Mouse (Mus musculus): ENCODE data around the gene Jpt2. TPM values are rescaled to one million over a fixed set of nuclear protein-coding genes. Genes with fewer than 3 reads are reported as not detected.
"Not testable (repeated sequence)": the region's sequence is repeated elsewhere in the genome, so short reads cannot be mapped to it uniquely, and the experiment has no call there.

Jpt2 gene
- polyA plus RNA-seq, 1 experiment from 2014 or later = 150 TPM

DNA sequence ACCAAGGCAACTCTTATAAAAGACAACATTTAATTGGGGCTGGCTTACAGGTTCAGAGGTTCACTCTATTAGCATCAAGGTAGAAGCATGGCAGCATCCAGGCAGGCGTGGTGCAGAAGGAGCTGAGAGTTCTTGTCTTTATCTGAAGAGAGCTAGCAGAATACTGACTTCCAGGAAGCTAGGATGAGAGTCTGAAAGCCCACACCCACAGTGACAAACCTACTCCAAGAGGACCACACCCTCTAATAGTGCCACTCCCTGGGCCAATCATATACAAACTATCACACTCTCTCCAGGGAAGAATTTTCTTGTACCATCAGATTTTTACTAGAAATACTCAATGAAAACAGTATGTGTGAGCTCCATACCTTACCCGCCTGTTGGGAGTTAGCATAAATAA is 9.8 kb downstream of the Jpt2 start:
- no peaks in the 10 kb centered on the region for H3K9me3 ChIP-seq (ENCODE audit: control insufficient read depth, low read depth, low read length)
- peaks cover 69% of the 10 kb centered on the region for H3K36me3 ChIP-seq (ENCODE audit: control insufficient read depth, insufficient read depth, low read length)
- H3K27ac ChIP-seq (ENCODE audit: low read length) = no peak overlapping the region; the same call in 1 of the 2 replicates

DNA sequence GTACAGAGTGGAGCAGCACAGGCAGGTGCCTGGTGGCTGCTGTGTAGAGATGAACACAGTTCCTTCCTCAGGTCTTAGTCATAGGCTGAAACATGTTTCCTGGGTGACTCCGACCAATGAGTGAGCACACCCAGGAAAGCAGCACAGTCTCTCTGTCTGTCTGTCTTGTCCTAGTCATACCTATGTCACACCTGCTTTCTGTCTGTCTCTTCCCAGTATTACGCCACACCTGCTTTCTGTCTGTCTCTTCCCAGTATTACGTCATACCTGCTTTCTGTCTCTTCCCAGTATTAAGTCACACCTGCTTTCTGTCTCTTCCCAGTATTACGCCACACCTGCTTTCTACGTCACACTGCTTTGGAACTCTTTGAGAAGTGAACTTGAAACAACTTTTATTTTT is 12.3 kb downstream of the Jpt2 start:
- WGBS = 96% methylated on average over 5 of the region's 5 CpGs
- Histone ChIP-seq H3K4me3 (ENCODE audit: low read depth, low read length) (no peak overlapping the region), H3K36me3 (ENCODE audit: control insufficient read depth, insufficient read depth, low read length) (peaks cover 60% of the 10 kb centered on the region), H3K27me3 (ENCODE audit: control insufficient read depth, insufficient read depth, low read length) (no peaks in the 10 kb centered on the region), H3K9me3 (ENCODE audit: control insufficient read depth, low read depth, low read length) (no peaks in the 10 kb centered on the region), H3K9ac (replicated peaks; ENCODE audit: low read depth, low read length) (no peak overlapping the region), H3K27ac (ENCODE audit: low read length) (no peak overlapping the region), H3K4me2 (replicated peaks; ENCODE audit: low read depth, low read length) (no peak overlapping the region), H3K4me1 (ENCODE audit: control insufficient read depth, insufficient read depth, low read length) (no peaks in the 10 kb centered on the region)
- no peak for ATAC-seq (ENCODE audit: insufficient number of reproducible peaks, insufficient read depth, low FRiP score, low read depth)

More for the DNA sequence above, 9.8 kb downstream of the Jpt2 start:
- no peak for ATAC-seq (ENCODE audit: insufficient number of reproducible peaks, insufficient read depth, low FRiP score, low read depth)
- no peaks in the 10 kb centered on the region for H3K4me1 ChIP-seq (ENCODE audit: control insufficient read depth, insufficient read depth, low read length)
- WGBS = 87% methylated on average over 2 of the region's 2 CpGs
- no peaks in the 10 kb centered on the region for H3K27me3 ChIP-seq (ENCODE audit: control insufficient read depth, insufficient read depth, low read length)
- H3K9ac ChIP-seq (replicated peaks; ENCODE audit: low read depth, low read length) = no peak overlapping the region
- no peak overlapping the region for H3K4me2 ChIP-seq (replicated peaks; ENCODE audit: low read depth, low read length)
- H3K4me3 ChIP-seq (ENCODE audit: low read depth, low read length) = no peak overlapping the region

DNA sequence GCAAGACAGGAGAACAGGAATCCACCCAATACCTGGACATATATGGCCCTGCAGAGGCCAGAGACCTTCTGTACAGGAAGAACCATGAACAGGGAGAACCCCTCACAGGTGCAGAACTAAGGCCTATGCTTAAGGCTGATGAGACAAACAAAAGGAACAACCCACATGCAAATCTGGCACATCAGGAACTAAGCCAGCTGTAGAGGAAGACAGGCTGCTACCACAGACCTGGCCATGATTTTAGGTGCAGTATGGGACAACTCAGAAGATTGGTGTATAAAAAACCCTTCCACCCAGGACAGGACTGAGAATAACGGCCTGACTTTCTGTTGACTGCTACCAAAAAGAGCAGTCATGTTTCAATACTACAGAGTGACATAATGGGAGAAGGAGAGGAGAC is 16.9 kb downstream of the Jpt2 start:
- H3K27ac ChIP-seq (ENCODE audit: low read length); H3K4me1 ChIP-seq (ENCODE audit: control insufficient read depth, insufficient read depth, low read length); H3K9ac ChIP-seq (replicated peaks; ENCODE audit: low read depth, low read length); ATAC-seq (ENCODE audit: insufficient number of reproducible peaks, insufficient read depth, low FRiP score, low read depth); H3K4me2 ChIP-seq (replicated peaks; ENCODE audit: low read depth, low read length); H3K9me3 ChIP-seq (ENCODE audit: control insufficient read depth, low read depth, low read length); H3K27me3 ChIP-seq (ENCODE audit: control insufficient read depth, insufficient read depth, low read length); H3K4me3 ChIP-seq (ENCODE audit: low read depth, low read length): not testable (repeated sequence)
- 92% methylated on average over 1 of the region's 1 CpGs for WGBS
- peaks cover 38% of the 10 kb centered on the region for H3K36me3 ChIP-seq (ENCODE audit: control insufficient read depth, insufficient read depth, low read length)

DNA sequence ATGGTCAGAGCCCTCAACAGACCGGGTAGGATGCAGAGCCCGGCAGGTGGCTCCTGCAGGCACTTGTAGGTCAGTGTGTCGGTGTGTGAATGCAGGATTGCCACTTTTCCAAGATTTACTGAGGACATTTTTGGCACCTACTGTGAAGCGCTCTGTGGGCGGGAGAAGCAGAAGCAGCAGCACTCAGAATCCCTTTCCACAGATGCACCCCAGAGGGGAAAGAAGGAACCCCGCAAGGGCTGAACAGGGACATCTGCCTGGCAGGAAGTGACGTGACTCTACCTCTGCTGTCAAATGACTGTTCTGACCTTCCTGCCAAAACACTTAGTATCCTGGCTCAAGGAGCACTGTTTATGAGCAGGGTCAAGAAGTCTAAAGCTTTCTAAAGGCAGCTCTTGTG is 17.5 kb downstream of the Jpt2 start:
- Histone ChIP-seq H3K27ac (ENCODE audit: low read length) (no peak overlapping the region), H3K27me3 (ENCODE audit: control insufficient read depth, insufficient read depth, low read length) (no peaks in the 10 kb centered on the region), H3K9me3 (ENCODE audit: control insufficient read depth, low read depth, low read length) (no peaks in the 10 kb centered on the region), H3K4me1 (ENCODE audit: control insufficient read depth, insufficient read depth, low read length) (no peaks in the 10 kb centered on the region), H3K36me3 (ENCODE audit: control insufficient read depth, insufficient read depth, low read length) (peaks cover 33% of the 10 kb centered on the region), H3K4me2 (replicated peaks; ENCODE audit: low read depth, low read length) (no peak overlapping the region), H3K9ac (replicated peaks; ENCODE audit: low read depth, low read length) (no peak overlapping the region), H3K4me3 (ENCODE audit: low read depth, low read length) (no peak overlapping the region)
- WGBS = 86% methylated on average over 7 of the region's 7 CpGs
- no peak for ATAC-seq (ENCODE audit: insufficient number of reproducible peaks, insufficient read depth, low FRiP score, low read depth)

DNA sequence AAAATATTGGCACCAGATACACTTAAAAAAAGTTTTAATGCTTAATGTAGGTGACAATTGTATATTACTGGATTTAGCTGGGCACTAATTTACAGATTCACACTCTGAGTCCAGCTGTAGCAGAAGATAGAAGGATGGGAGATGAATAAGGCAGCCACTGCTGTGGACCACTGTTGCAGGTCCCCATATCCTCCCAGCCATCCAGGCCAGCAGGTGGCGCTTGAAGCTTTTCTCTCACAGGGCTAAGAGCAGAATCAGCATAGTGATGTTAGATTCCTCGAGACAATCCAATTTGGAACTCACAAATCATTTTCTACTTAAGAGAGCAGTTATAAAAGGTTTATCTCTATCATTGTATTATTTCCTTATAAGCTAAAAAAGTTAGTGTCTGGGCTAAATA is 18.0 kb downstream of the Jpt2 start:
- H3K9ac ChIP-seq (replicated peaks; ENCODE audit: low read depth, low read length) = not testable (repeated sequence)

DNA sequence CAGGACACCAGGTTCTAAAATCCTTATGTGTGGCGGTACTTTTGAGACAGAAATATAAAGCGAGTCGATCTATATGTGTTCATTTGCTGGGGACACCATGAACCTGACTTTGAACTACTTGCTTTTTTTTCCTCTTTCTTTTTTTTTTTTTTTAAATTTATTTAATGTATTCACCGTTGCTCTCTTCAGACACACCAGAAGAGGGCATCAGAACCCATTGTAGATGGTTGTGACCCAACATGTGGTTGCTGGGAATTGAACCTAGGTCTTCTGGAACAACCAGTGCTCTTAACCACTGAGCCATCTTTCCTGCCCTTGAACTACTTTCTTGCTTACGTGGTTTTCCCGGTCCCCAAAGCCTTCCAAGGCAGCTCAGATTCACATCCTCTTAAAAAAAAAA is 23.2 kb downstream of the Jpt2 start:
- WGBS = 44% methylated on average over 6 of the region's 6 CpGs
- H3K27ac ChIP-seq (ENCODE audit: low read length) = peak overlapping the region; percentile 58; the same call in 1 of the 2 replicates
- ATAC-seq (ENCODE audit: insufficient number of reproducible peaks, insufficient read depth, low FRiP score, low read depth) = no peak
- H3K4me3 ChIP-seq (ENCODE audit: low read depth, low read length) = peak overlapping the region; percentile 65
- peaks cover 15% of the 10 kb centered on the region for H3K4me1 ChIP-seq (ENCODE audit: control insufficient read depth, insufficient read depth, low read length)
- H3K36me3 ChIP-seq (ENCODE audit: control insufficient read depth, insufficient read depth, low read length) = no peaks in the 10 kb centered on the region; the same call in 1 of the 2 replicates
- peak overlapping the region; percentile 54; the same call in 1 of the 2 replicates for H3K9ac ChIP-seq (replicated peaks; ENCODE audit: low read depth, low read length)
- H3K4me2 ChIP-seq (replicated peaks; ENCODE audit: low read depth, low read length) = peak overlapping the region; percentile 46
- no peaks in the 10 kb centered on the region for H3K9me3 ChIP-seq (ENCODE audit: control insufficient read depth, low read depth, low read length)
- no peaks in the 10 kb centered on the region for H3K27me3 ChIP-seq (ENCODE audit: control insufficient read depth, insufficient read depth, low read length)

More for the DNA sequence above, 18.0 kb downstream of the Jpt2 start:
- H3K4me3 ChIP-seq (ENCODE audit: low read depth, low read length); H3K4me1 ChIP-seq (ENCODE audit: control insufficient read depth, insufficient read depth, low read length); H3K27ac ChIP-seq (ENCODE audit: low read length); ATAC-seq (ENCODE audit: insufficient number of reproducible peaks, insufficient read depth, low FRiP score, low read depth); H3K9me3 ChIP-seq (ENCODE audit: control insufficient read depth, low read depth, low read length); H3K27me3 ChIP-seq (ENCODE audit: control insufficient read depth, insufficient read depth, low read length); H3K4me2 ChIP-seq (replicated peaks; ENCODE audit: low read depth, low read length): not testable (repeated sequence)
- WGBS = 9% methylated on average over 2 of the region's 2 CpGs
- peaks cover 27% of the 10 kb centered on the region for H3K36me3 ChIP-seq (ENCODE audit: control insufficient read depth, insufficient read depth, low read length)

DNA sequence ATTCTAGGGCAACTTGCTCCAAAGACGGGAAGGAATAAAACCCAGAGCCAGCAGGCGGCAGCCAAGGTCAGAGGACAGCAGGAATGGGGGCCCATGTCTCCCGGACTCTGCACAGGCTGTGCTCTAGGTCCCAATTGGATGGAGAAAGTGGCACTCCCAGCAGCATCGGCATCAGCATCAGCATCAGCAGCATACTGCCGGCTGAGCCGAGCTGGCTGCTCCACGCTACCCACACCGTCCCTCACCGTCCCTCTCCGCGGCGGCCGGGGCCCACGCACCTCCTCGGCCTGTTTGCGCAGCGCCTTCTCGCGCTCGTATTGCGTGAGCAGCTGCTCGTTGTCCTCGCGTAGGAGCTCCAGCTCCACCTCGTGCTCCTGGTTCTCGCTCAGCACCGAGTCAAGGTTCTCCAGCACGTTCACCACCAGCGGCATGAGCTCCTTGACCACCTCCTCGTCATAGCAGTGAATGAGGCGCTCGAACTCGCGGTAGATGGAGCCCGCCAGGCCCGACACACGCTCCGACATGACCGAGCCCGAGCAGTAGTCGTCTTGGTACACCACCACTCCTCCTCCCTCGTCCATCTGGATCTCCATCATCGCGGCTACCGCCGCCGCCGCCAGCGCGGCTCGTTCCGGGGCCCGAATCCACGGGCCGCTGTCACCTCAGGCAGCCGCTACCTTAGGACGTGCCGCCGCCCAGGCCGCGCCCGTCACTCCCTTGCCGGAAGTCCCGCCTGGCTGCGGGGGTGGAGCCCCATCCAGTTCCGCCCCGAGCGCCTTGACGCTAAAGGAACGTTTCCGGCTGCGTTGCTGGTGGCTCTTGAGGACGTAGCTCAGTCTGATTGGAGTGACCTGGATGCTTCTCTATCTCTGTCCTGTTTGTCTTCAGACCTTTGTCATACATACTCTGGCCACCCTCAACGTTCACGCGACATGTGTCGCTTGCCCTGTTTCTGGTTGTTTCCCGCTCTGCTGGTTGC is 23.9 kb downstream of the Jpt2 start, which contains the start of gene Mapk8ip3:
Gene Mapk8ip3, minus strand, starts transcription at position 719 of the 979 bp plus-strand sequence.
- Histone ChIP-seq H3K36me3 (ENCODE audit: control insufficient read depth, insufficient read depth, low read length) (no peaks in the 10 kb centered on the region; the same call in 1 of the 2 replicates), H3K9ac (replicated peaks; ENCODE audit: low read depth, low read length) (peak within 1 kb of the TSS; percentile 54), H3K27me3 (ENCODE audit: control insufficient read depth, insufficient read depth, low read length) (no peaks in the 10 kb centered on the region), H3K27ac (ENCODE audit: low read length) (peak within 1 kb of the TSS; percentile 58; the same call in 1 of the 2 replicates), H3K4me1 (ENCODE audit: control insufficient read depth, insufficient read depth, low read length) (peaks cover 15% of the 10 kb centered on the region), H3K4me3 (ENCODE audit: low read depth, low read length) (peak within 1 kb of the TSS; percentile 65), H3K9me3 (ENCODE audit: control insufficient read depth, low read depth, low read length) (no peaks in the 10 kb centered on the region), H3K4me2 (replicated peaks; ENCODE audit: low read depth, low read length) (peak within 1 kb of the TSS; percentile 58)
- under 1% methylated on average over 78 of the region's 78 CpGs for WGBS
- peak; percentile 97 for ATAC-seq (ENCODE audit: insufficient number of reproducible peaks, insufficient read depth, low FRiP score, low read depth)

DNA sequence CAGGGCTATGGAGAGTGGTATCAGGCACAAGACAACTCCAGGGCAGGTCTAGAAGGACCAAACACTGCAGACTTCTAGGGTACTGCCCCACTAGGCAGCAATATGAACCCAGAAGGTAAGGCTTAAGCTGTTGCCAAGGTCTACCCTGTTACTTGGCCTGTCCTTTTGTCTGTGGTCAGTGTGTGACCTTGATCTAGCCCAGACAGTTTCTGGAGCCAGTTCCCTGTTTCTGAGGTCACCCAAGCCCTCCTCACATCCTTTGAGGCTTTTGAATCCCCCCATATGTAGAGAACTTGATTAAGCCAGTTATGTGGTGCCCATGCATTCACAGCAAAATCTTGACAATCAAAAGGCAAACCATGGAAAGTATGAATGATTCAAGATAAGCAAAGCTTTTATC is 24.8 kb downstream of the Jpt2 start:
- Histone ChIP-seq H3K9ac (replicated peaks; ENCODE audit: low read depth, low read length) (peak overlapping the region; percentile 54), H3K27me3 (ENCODE audit: control insufficient read depth, insufficient read depth, low read length) (no peaks in the 10 kb centered on the region), H3K9me3 (ENCODE audit: control insufficient read depth, low read depth, low read length) (no peaks in the 10 kb centered on the region), H3K36me3 (ENCODE audit: control insufficient read depth, insufficient read depth, low read length) (no peaks in the 10 kb centered on the region), H3K4me3 (ENCODE audit: low read depth, low read length) (peak overlapping the region; percentile 65), H3K4me1 (ENCODE audit: control insufficient read depth, insufficient read depth, low read length) (peaks cover 15% of the 10 kb centered on the region), H3K27ac (ENCODE audit: low read length) (no peak overlapping the region), H3K4me2 (replicated peaks; ENCODE audit: low read depth, low read length) (peak overlapping the region; percentile 58)
- no peak for ATAC-seq (ENCODE audit: insufficient number of reproducible peaks, insufficient read depth, low FRiP score, low read depth)

All from stomach, embryonic 14.5 days (tissue).